Mouse (Mus musculus): ENCODE measurements around the gene Inpp5k. TPM values are rescaled to one million over a fixed set of nuclear protein-coding genes. Genes with fewer than 3 reads are reported as not detected.
"Not testable (repeated sequence)": the region's sequence is repeated elsewhere in the genome, so short reads cannot be mapped to it uniquely, and the experiment has no call there.

Gene Inpp5k
- total RNA-seq, 2 experiments from 2014 or later = 35.6 to 40.0 TPM

DNA sequence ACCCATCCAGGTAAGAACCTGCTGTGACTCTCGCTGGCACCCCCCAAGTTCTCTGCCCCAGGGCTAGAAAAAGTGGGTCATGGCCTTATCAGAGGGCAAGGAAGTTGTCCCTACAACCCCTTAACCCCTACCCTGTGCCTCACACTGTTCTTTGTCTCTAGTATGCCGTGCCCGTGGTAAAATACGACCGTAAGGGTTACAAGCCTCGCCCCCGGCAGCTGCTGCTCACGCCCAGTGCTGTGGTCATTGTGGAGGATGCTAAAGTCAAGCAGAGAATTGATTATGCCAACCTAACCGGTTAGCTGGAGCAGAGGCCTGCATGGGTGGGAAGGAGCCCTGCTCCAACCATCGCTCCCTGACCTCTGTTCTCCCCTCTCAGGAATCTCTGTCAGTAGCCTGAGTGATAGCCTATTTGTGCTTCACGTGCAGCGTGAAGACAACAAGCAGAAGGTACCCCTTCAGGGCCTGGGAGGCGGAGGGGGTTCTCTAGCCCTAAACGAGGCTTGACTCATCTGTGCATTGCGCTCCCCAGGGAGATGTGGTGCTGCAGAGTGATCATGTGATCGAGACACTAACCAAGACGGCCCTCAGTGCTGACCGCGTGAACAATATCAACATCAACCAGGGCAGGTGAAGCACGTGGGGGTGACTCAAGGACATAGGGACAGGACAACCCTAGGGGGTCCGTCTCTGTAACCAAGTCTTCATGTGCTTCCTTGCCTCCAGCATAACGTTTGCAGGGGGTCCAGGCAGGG is 40.8 kb downstream of the Inpp5k start:
- no peak for ATAC-seq (replicated peaks; ENCODE audit: poor library complexity, severe bottlenecking)

DNA sequence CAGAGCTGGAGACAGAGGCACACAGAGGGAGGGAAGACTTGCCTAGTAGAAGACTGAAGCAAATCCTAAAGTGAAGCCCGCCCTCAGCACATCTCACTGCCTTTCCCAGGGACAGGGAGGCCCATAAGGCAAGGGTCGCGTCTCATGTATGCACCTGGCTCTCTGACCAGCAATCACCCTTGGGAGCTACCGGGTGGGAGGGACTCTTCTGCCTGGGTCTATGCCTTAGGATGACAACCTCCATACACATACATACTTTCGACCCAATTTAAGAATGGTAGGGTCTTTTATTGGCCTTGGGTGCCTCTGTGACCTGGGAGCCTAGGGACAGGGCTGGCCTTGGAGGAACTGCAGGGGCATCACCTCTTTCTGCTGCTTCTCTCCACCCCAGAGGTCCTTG is 42.6 kb downstream of the Inpp5k start:
- ATAC-seq (replicated peaks; ENCODE audit: poor library complexity, severe bottlenecking) = no peak

DNA sequence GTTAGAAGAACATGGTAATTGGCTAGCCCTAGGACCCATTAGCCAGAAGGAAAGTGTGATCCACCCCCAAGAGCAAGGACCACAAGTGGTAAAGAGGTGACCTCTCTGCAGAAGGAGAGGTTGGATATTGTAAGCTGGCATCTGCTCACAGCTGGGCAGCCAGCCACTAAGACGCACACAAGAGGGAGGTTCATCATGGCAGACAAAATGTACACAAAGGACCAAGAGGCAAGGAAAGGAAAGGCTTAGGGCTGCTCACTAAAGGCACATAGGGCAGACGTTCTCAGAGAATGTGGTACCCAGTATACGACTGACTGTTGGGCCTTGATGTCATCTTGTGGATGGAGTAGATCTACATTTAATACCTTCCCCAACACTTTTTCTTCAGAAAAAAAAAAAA is 44.1 kb downstream of the Inpp5k start:
- ATAC-seq (replicated peaks; ENCODE audit: poor library complexity, severe bottlenecking) = no peak

DNA sequence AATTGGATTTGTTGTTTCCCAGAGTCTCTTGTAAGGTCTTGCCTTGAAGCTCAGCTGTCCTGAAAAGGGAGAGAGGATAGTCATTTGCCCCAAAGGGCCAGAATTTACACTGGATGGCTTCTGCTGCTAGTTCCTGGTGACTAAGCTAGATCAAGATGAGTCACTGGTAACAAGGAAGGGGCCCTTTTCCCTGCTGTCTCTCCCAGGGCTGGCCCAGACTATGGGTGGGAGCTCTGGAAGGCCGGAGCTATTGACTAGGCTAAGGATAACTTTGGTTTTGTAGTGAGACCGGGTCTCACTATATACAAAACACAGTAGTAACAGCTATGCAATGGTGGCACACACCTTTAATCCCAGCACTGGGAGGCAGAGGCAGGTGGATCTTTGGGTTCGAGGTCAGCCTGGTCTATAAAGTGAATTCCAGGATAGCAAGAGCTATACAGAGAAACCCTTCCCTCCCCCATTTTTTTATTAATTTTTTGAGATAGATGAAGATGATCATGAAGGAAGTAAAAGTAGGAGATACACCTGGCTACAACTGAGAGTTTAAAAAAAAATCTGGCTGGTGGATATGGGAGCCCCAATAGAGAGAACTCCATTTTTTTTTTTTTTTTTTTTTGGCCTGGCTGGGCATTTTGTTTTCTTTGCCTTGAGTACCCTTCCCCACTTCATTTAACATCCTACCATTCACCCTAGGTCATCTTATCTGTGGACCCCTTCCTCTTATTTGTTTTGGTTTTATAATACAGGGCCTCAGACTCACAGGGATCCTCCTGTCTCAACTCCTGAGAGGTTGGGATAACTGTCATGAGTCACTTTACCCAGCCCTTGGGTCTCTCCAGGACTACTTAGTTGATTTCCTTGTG is 47.3 kb downstream of the Inpp5k start:
- ATAC-seq (replicated peaks; ENCODE audit: poor library complexity, severe bottlenecking) = no peak

DNA sequence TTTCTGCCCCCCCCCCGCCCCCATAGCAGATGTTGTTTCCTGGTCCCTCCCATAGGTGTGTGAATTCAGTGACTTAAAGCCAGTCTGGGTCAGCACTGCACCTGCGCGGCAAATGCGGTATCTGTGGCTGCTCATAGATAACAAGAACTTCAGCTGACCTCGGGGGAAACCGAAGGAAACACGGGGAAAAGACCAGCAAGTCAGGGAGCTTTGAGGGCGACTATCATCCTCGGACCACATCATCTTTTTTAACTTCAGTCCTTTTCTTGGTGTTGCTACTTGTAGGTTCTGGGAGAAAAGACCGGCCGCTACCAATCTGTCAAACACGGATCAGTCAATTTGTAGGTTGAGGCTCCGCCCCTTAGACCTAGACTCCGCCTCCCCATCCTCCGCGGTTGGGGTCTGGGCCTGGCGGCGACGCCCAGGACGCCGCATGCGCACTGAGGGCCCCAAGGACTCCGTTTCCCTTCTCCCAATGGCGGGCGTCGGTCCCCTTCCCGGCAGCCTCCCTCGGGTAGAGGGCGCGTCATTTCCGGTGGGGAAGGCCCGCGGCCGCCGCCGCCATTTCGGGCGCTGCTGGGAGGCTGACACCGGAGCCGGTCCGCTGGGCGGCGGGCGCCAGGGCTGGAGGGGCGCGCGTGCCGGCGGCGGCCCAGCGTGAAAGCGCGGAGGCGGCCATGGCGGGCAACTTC is 48.1 kb downstream of the Inpp5k start, which contains the start of gene Crk:
TSS of gene Crk (plus strand) at position 513 of the 692 bp plus-strand sequence.
- peak; percentile 92 for ATAC-seq (replicated peaks; ENCODE audit: poor library complexity, severe bottlenecking)

DNA sequence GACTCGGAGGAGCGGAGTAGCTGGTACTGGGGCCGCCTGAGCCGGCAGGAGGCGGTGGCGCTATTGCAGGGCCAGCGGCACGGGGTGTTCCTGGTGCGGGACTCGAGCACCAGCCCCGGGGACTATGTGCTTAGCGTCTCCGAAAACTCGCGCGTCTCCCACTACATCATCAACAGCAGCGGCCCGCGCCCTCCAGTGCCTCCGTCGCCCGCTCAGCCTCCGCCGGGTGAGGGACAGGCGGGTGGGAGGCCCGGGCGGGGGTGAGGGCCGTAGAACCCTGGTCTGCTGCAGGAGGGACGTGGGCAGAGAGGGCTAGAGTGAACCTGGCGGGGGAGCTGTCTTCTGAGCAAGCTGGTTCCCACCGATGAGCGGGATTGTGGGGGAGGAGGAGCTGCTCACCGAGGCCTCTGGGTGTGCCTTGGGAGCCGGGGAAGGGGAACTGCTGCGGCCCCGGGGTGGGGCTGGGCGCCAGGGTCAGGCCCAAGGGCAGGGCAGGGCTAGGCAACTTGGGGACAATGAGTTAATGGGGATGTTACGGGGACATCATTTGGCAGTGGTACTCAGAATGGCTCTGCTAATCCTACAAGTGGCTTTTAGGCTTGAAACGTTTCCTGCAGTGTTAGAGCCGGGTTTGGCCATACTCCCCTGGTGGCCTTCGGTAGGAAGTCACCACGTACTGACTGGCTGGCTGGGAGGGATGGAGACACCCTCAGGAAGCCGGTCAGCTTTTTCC is 48.8 kb downstream of the Inpp5k start:
- peak; percentile 65 for ATAC-seq (replicated peaks; ENCODE audit: poor library complexity, severe bottlenecking)

DNA sequence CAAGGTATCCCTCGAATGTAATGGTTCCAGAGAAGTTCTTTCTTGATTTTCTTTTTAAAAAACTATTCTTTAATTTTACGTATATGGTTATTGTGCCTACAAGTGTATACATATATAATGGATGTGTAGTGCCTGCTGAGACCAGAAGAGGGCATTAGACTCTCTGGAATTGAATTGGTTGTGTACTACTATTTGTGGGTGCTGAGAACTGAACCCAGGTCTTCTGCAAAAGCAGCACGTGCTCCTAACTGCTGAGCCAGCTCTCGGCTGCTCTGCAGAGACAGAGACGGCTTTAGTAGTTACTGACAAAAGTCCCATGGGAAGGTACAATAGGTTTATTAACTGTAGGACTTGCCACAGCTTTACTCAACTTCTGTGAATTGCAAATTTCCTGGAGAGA is 53.7 kb downstream of the Inpp5k start:
- no peak for ATAC-seq (replicated peaks; ENCODE audit: poor library complexity, severe bottlenecking)

DNA sequence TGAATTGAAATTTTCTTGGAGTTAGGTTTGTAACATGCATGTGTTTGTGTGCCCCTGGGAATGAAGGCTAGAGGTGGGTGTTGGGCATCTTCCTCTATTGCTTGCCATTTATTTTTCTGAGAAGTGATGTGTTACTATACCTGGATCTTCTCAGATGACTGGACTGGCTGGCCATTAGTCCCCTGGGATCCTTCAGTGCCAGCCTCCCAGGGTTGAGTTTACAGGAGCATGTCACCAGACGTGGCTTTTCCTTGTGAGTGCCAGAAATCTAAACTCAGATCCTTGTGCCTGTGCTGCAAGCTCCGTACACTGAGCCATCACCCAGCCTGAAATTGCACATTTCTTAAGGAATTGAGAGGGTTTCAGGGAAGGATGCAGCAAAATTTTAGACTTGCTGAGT is 54.2 kb downstream of the Inpp5k start:
- ATAC-seq (replicated peaks; ENCODE audit: poor library complexity, severe bottlenecking) = no peak

DNA sequence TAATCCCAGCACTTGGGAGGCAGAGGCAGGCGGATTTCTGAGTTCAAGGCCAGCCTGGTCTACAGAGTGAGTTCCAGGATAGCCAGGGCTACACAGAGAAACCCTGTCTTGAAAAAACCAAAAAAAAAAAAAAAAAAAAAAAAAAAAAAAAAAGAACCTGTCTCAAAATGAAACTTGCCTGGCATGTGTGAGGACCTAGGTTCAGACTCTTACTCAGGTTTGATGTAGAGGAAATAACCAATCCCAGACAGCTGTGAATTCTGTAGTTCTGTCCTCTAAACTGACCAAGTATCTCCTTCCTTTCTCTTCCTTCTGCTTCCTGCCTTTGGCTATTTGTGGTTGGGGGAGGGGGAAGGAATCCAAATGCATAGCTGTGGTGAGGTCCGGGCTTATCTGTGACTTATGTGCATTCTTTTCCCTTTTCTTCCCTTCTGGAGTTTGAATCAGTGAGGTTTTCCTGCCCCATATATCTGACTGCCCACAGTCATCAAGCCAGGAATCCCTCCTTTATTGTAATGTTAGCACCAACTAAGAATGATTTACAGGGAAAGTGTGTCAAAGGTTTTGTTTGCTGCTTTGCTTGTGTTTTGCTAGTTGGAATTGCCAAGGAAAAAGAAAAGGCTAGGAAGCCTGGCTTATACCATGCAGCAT is 56.7 kb downstream of the Inpp5k start:
- 0 out of 2 replicates have a peak, but pooled peaks have one; percentile 27 for ATAC-seq (replicated peaks; ENCODE audit: poor library complexity, severe bottlenecking)

DNA sequence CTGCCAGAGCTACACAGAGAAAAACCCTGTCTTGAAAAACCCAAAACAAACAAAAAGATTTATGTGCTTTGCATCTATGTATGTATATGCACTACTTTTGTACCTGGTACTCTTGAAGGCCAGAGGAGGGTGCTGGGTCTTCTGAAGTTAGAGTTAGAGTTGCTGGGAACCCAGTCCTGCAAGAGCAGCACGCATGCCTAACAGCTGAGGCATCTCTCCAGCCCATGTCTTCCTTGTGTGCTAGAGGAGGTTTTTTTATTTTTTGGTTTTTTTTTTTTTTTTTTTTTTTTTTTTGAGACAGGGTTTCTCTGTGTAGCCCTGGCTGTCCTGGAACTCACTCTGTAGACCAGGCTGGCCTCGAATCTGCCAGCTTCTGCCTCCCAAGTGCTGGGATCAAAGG is 57.3 kb downstream of the Inpp5k start:
- no peak for ATAC-seq (replicated peaks; ENCODE audit: poor library complexity, severe bottlenecking)

DNA sequence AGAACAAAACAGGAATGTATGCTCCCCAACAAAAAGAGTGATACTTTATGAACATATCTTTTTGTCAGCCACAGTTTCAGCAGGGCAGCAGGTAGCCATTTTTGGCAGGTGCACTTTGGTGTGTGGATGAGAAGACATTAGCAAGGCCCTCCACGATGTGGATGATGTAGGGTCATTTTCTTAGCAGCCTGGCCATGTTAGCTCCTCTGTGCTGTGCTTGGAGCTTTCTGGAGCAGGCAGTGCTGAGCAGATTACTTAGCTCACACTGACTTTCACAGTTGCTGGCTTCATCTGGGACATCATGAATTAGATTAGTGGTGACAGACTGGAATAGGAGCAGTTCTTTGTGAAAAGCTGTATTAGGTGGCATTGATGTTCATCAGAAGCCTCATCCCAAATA is 59.2 kb downstream of the Inpp5k start:
- no peak for ATAC-seq (replicated peaks; ENCODE audit: poor library complexity, severe bottlenecking)

DNA sequence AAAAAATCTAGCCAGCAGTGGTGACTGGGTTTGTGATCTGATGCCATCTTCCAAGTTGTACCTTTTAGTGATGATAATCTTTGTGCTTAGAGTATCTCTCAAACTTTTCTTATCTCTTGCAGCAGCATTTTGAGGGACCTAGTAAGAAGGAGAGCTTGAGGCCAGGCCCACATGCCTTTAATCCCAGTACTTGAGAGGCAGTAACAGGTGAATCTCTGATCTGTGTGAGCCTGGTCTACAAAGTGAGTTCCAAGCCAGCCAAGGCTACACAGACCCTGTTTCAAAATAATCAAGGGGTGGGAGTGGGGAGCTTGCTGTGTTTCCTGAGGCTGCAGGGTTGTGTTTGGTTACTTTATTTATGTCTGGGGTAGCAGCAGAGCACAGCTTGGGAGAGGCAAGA is 60.3 kb downstream of the Inpp5k start:
- ATAC-seq (replicated peaks; ENCODE audit: poor library complexity, severe bottlenecking) = no peak

DNA sequence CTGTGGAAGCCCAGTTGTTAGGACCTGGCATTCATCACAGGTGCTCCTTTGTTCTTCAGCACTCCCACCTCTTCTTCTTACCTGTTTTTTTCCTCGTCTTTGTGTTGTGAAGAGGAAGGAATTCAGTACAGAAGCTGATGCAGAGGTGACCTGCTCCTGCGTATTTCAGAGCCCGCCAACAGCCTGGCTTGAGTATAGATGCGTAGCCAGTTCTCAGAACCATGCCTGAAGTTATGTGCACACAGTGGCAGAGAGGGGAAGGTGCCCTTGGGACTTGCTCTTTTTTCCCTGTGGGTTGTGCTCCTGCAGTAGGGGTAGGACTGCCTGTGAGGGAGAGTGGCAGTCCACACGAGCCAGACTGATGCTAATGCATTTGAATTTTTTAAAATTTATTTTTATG is 62.8 kb downstream of the Inpp5k start:
- no peak for ATAC-seq (replicated peaks; ENCODE audit: poor library complexity, severe bottlenecking)

DNA sequence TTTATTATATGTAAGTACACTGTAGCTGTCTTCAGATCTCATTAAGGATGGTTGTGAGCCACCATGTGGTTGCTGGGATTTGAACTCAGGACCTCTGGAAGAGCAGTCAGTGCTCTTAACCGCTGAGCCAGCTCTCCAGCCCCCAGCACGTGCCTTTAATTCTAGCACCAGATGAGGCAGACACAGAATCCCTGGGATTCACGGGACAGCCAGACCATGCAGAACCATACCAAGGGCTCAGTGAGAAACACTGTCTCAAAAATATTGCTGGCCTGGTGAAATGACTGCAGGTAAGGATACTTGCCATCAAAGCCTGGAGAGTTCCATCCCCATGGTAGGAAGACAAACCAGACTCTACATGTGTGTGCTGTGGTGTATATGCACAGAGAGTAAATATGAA is 66.7 kb downstream of the Inpp5k start:
- not testable (repeated sequence) for ATAC-seq (replicated peaks; ENCODE audit: poor library complexity, severe bottlenecking)

Other genes with a start within 250 kb of the Inpp5k start
- gene Serpinf1, start 208.3 kb upstream of the Inpp5k start, total RNA-seq (2014; fragmentation: Nextera tagmentation) = 117 and 157 TPM in 2 replicates
- 77.7 and 84.8 TPM in 2 replicates for gene Serpinf1, start 208.3 kb upstream of the Inpp5k start, total RNA-seq (2017)
- not detected in 2 replicates for gene Serpinf2, start 191.4 kb upstream of the Inpp5k start, total RNA-seq (2014; fragmentation: Nextera tagmentation)
- gene Serpinf2, start 191.4 kb upstream of the Inpp5k start, total RNA-seq (2017) = not detected in 2 replicates
- 10.2 and 15.6 TPM in 2 replicates for gene Wdr81, start 176.3 kb upstream of the Inpp5k start, total RNA-seq (2014; fragmentation: Nextera tagmentation)
- gene Wdr81, start 176.3 kb upstream of the Inpp5k start, total RNA-seq (2017) = 4.4 and 5.1 TPM in 2 replicates
- gene Tlcd2, start 169.3 kb upstream of the Inpp5k start, total RNA-seq (2014; fragmentation: Nextera tagmentation) = 12.1 and 30.0 TPM in 2 replicates
- 14.1 and 23.2 TPM in 2 replicates for gene Tlcd2, start 169.3 kb upstream of the Inpp5k start, total RNA-seq (2017)
- gene Prpf8, start 144.2 kb upstream of the Inpp5k start, total RNA-seq (2014; fragmentation: Nextera tagmentation) = 154 and 174 TPM in 2 replicates
- 115 and 127 TPM in 2 replicates for gene Prpf8, start 144.2 kb upstream of the Inpp5k start, total RNA-seq (2017)
- 0.17 TPM in 1 of 2 replicates, not detected in the other for gene Rilp, start 120.9 kb upstream of the Inpp5k start, total RNA-seq (2014; fragmentation: Nextera tagmentation)
- gene Rilp, start 120.9 kb upstream of the Inpp5k start, total RNA-seq (2017) = 0.22 TPM in 1 of 2 replicates, not detected in the other
- 2.0 and 3.8 TPM in 2 replicates for gene Scarf1, start 117.4 kb upstream of the Inpp5k start, total RNA-seq (2014; fragmentation: Nextera tagmentation)
- 2.3 and 3.4 TPM in 2 replicates for gene Scarf1, start 117.4 kb upstream of the Inpp5k start, total RNA-seq (2017)
- 12.7 and 20.1 TPM in 2 replicates for gene Slc43a2, start 99.3 kb upstream of the Inpp5k start, total RNA-seq (2014; fragmentation: Nextera tagmentation)
- 6.2 and 7.3 TPM in 2 replicates for gene Slc43a2, start 99.3 kb upstream of the Inpp5k start, total RNA-seq (2017)
- gene Pitpna, start 42.9 kb upstream of the Inpp5k start, total RNA-seq (2014; fragmentation: Nextera tagmentation) = 141 and 143 TPM in 2 replicates
- gene Pitpna, start 42.9 kb upstream of the Inpp5k start, total RNA-seq (2017) = 58.0 and 74.5 TPM in 2 replicates
- gene Myo1c, start 19.5 kb downstream of the Inpp5k start, total RNA-seq (2014; fragmentation: Nextera tagmentation) = 21.2 and 22.1 TPM in 2 replicates
- 9.7 and 14.8 TPM in 2 replicates for gene Myo1c, start 19.5 kb downstream of the Inpp5k start, total RNA-seq (2017)
- 23.8 and 31.7 TPM in 2 replicates for gene Crk, start 48.3 kb downstream of the Inpp5k start, total RNA-seq (2014; fragmentation: Nextera tagmentation)
- gene Crk, start 48.3 kb downstream of the Inpp5k start, total RNA-seq (2017) = 33.2 and 38.1 TPM in 2 replicates
- gene Ywhae, start 101.9 kb downstream of the Inpp5k start, total RNA-seq (2014; fragmentation: Nextera tagmentation) = 470 and 493 TPM in 2 replicates
- gene Ywhae, start 101.9 kb downstream of the Inpp5k start, total RNA-seq (2017) = 364 and 374 TPM in 2 replicates
- gene Doc2b, start 165.1 kb downstream of the Inpp5k start, total RNA-seq (2014; fragmentation: Nextera tagmentation) = not detected in 2 replicates
- not detected in 2 replicates for gene Doc2b, start 165.1 kb downstream of the Inpp5k start, total RNA-seq (2017)

Measured in granulocyte monocyte progenitor cell, adult 5-6 weeks (primary cell).